Mouse (Mus musculus) MEL (cell line): ENCODE measurements around the gene Itga9. TPM values are rescaled to one million over a fixed set of nuclear protein-coding genes. Genes with fewer than 3 reads are reported as not detected.

ENCODE experiments used
- DNase-seq: peaks from one replicate; pipeline ENCODE4 v3.0.0; 2011; ENCODE audit warnings: low read depth, low spot score
- H3K27ac ChIP-seq: 2 replicates; pipeline ENCODE4 v1.5.1; 2012; ENCODE audit warnings: low read depth, mild to moderate bottlenecking, control low read depth, low read length, moderate library complexity; ENCODE audit not compliant: control insufficient read depth
- H3K27me3 ChIP-seq, 2 experiments: fragments of 150-350 bp in 1 of 2; sonication (generic) in 1 of 2; 2 replicates each; pipeline ENCODE4 v1.6.1; 2012; ENCODE audit warnings: low read length in 2 of 2, mild to moderate bottlenecking in 2 of 2, improper control_type of control experiment in 1 of 2, moderate library complexity in 1 of 2; ENCODE audit not compliant: insufficient read depth in 2 of 2, control insufficient read depth in 1 of 2
- H3K36me3 ChIP-seq, 2 experiments: 2 replicates each; pipeline ENCODE4 v1.6.1; 2012 to 2014; ENCODE audit warnings: low read length in 2 of 2, improper control_type of control experiment in 1 of 2, inconsistent platforms in 1 of 2, mild to moderate bottlenecking in 1 of 2; ENCODE audit not compliant: insufficient read depth in 2 of 2, control insufficient read depth in 1 of 2
- H3K4me1 ChIP-seq, 2 experiments: fragments of 150-350 bp in 1 of 2; sonication (generic) in 1 of 2; 2 replicates each; pipeline ENCODE4 v1.6.1; 2012; ENCODE audit warnings: low read length in 2 of 2, improper control_type of control experiment in 1 of 2, mild to moderate bottlenecking in 1 of 2; ENCODE audit not compliant: insufficient read depth in 2 of 2, control insufficient read depth in 1 of 2
- H3K4me3 ChIP-seq, 2 experiments: fragments of 150-350 bp in 1 of 2; sonication (generic) in 1 of 2; 2 replicates each; pipeline ENCODE4 v1.5.1; 2012; ENCODE audit warnings: low read depth in 2 of 2, low read length in 2 of 2, mild to moderate bottlenecking in 2 of 2, moderate library complexity in 2 of 2, control low read depth in 1 of 2, improper control_type of control experiment in 1 of 2; ENCODE audit not compliant: control insufficient read depth in 1 of 2, insufficient read depth in 1 of 2
- H3K79me2 ChIP-seq: 2 replicates; pipeline ENCODE4 v1.6.1; 2012; ENCODE audit warnings: mild to moderate bottlenecking, low read length, moderate library complexity; ENCODE audit not compliant: control insufficient read depth, poor library complexity, insufficient read depth
- H3K9ac ChIP-seq: 2 replicates; pipeline ENCODE4 v1.6.1; 2012; ENCODE audit warnings: low read depth, mild to moderate bottlenecking, control low read depth, low read length, moderate library complexity; ENCODE audit not compliant: control insufficient read depth, poor library complexity, severe bottlenecking
- H3K9me3 ChIP-seq: fragments of 150-350 bp; sonication (generic); replicated peaks from 2 replicates; pipeline ENCODE4 v1.6.1; 2012; ENCODE audit warnings: mild to moderate bottlenecking, low read length, improper control_type of control experiment, moderate library complexity; ENCODE audit not compliant: insufficient read depth
- BHLHE40 ChIP-seq: IDR thresholded peaks from 2 replicates; pipeline ENCODE4 v1.6.1; 2012; ENCODE audit warnings: low read depth, mild to moderate bottlenecking, inconsistent platforms, low read length, improper control_type of control experiment, borderline replicate concordance
- CHD2 ChIP-seq: IDR thresholded peaks from 2 replicates; pipeline ENCODE4 v1.6.1; 2011; ENCODE audit warnings: low read length, improper control_type of control experiment
- CTCF ChIP-seq, 3 experiments: IDR thresholded peaks in 2 of 3; conservative IDR thresholded peaks in 1 of 3; 2 replicates each; pipeline ENCODE4 v1.5.1; 2011 to 2012; ENCODE audit warnings: low read length in 3 of 3, low read depth in 2 of 3, mild to moderate bottlenecking in 2 of 3, improper control_type of control experiment in 1 of 3, inconsistent platforms in 1 of 3, mixed read lengths in 1 of 3, moderate library complexity in 1 of 3; ENCODE audit not compliant: control insufficient read depth in 1 of 3, insufficient read depth in 1 of 3, poor library complexity in 1 of 3, severe bottlenecking in 1 of 3
- E2F4 ChIP-seq: IDR thresholded peaks from 2 replicates; pipeline ENCODE4 v1.6.1; 2011; ENCODE audit warnings: low read depth, low read length, improper control_type of control experiment, borderline replicate concordance
- ELF1 ChIP-seq: IDR thresholded peaks from 2 replicates; pipeline ENCODE4 v1.6.1; 2014; ENCODE audit warnings: low read depth, mild to moderate bottlenecking, inconsistent platforms, low read length, improper control_type of control experiment, moderate library complexity
- GABPA ChIP-seq: IDR thresholded peaks from 2 replicates; pipeline ENCODE4 v1.6.1; 2012; ENCODE audit warnings: low read depth, mild to moderate bottlenecking, inconsistent platforms, low read length, improper control_type of control experiment, moderate library complexity
- GATA1 ChIP-seq: IDR thresholded peaks from 2 replicates; pipeline ENCODE4 v1.6.1; 2011; ENCODE audit warnings: low read depth, low read length, improper control_type of control experiment
- HCFC1 ChIP-seq: IDR thresholded peaks from 2 replicates; pipeline ENCODE4 v1.6.1; 2012; ENCODE audit warnings: low read depth, mild to moderate bottlenecking, inconsistent platforms, low read length, improper control_type of control experiment, moderate library complexity
- JUND ChIP-seq: IDR thresholded peaks from 2 replicates; pipeline ENCODE4 v1.6.1; 2011; ENCODE audit warnings: low read depth, mild to moderate bottlenecking, improper control_type of control experiment, low read length
- KAT2A ChIP-seq: conservative IDR thresholded peaks from 2 replicates; pipeline ENCODE4 v1.6.1; 2012; ENCODE audit warnings: low read depth, low read length, improper control_type of control experiment, inconsistent platforms
- MAX ChIP-seq: IDR thresholded peaks from 2 replicates; pipeline ENCODE4 v1.6.1; 2011; ENCODE audit warnings: low read length, improper control_type of control experiment
- MAZ ChIP-seq: IDR thresholded peaks from 2 replicates; pipeline ENCODE4 v1.6.1; 2012; ENCODE audit warnings: low read depth, mild to moderate bottlenecking, inconsistent platforms, low read length, improper control_type of control experiment
- MEF2A ChIP-seq: IDR thresholded peaks from 2 replicates; pipeline ENCODE4 v1.6.1; 2014; ENCODE audit warnings: low read depth, mild to moderate bottlenecking, inconsistent platforms, low read length, improper control_type of control experiment; ENCODE audit not compliant: poor library complexity, insufficient replicate concordance, severe bottlenecking; ENCODE audit errors: extremely low read depth
- MXI1 ChIP-seq: IDR thresholded peaks from 2 replicates; pipeline ENCODE4 v1.6.1; 2011; ENCODE audit warnings: mild to moderate bottlenecking, low read depth, low read length, improper control_type of control experiment
- NELFE ChIP-seq: IDR thresholded peaks from 2 replicates; pipeline ENCODE4 v1.6.1; 2011; ENCODE audit warnings: low read depth, low read length, improper control_type of control experiment
- NRF1 ChIP-seq: IDR thresholded peaks from 2 replicates; pipeline ENCODE4 v1.6.1; 2014; ENCODE audit warnings: low read depth, mild to moderate bottlenecking, inconsistent platforms, low read length, improper control_type of control experiment, moderate library complexity; ENCODE audit not compliant: poor library complexity, insufficient read depth, severe bottlenecking
- POLR2A ChIP-seq, 2 experiments: IDR thresholded peaks; 2 replicates each; pipeline ENCODE4 v1.6.1; 2011 to 2012; ENCODE audit warnings: low read length in 2 of 2, mild to moderate bottlenecking in 2 of 2, control low read depth in 1 of 2, improper control_type of control experiment in 1 of 2, low read depth in 1 of 2, moderate library complexity in 1 of 2; ENCODE audit not compliant: control insufficient read depth in 1 of 2, insufficient read depth in 1 of 2, poor library complexity in 1 of 2
- POLR2AphosphoS5 ChIP-seq: IDR thresholded peaks from 2 replicates; pipeline ENCODE4 v1.6.1; 2012; ENCODE audit warnings: low read depth, borderline replicate concordance, mild to moderate bottlenecking, inconsistent platforms, low read length, moderate library complexity, mixed read lengths
- RAD21 ChIP-seq: IDR thresholded peaks from 2 replicates; pipeline ENCODE4 v1.6.1; 2011; ENCODE audit warnings: mild to moderate bottlenecking, low read depth, low read length, improper control_type of control experiment
- SMC3 ChIP-seq: IDR thresholded peaks from 2 replicates; pipeline ENCODE4 v1.6.1; 2011; ENCODE audit warnings: low read depth, low read length, improper control_type of control experiment
- TAL1 ChIP-seq: IDR thresholded peaks from 2 replicates; pipeline ENCODE4 v1.6.1; 2012; ENCODE audit warnings: mild to moderate bottlenecking, inconsistent platforms, low read length, moderate library complexity, mixed read lengths
- TBP ChIP-seq: IDR thresholded peaks from 2 replicates; pipeline ENCODE4 v1.8.0; 2011; ENCODE audit warnings: low read depth, low read length, improper control_type of control experiment
- UBTF ChIP-seq: IDR thresholded peaks from 2 replicates; pipeline ENCODE4 v1.6.1; 2012; ENCODE audit warnings: low read depth, mild to moderate bottlenecking, inconsistent platforms, low read length, improper control_type of control experiment, moderate library complexity, borderline replicate concordance; ENCODE audit not compliant: insufficient read depth
- ZC3H11A ChIP-seq: IDR thresholded peaks from 2 replicates; pipeline ENCODE4 v1.6.1; 2012; ENCODE audit warnings: low read depth, mild to moderate bottlenecking, inconsistent platforms, low read length, improper control_type of control experiment
- polyA plus RNA-seq, 2 experiments: library from polyadenylated mRNA; stranded (reverse) in 1 of 2; unstranded in 1 of 2; fragments of >175 nt in 1 of 2; fragments of >200 nt in 1 of 2; gene quantifications; 2 replicates each; pipeline versions ENCODE4 v1.2.1 to v1.2.4; 2012; ENCODE audit warnings: low replicate concordance in 2 of 2, low read depth in 1 of 2; ENCODE audit not compliant: insufficient read length in 2 of 2, insufficient read depth in 1 of 2, missing spikeins in 1 of 2
- total RNA-seq: library from RNA; depleted of rRNA; stranded (reverse); fragments of 300-350 nt; gene quantifications from 2 replicates; pipeline ENCODE4 v1.2.3, GENCODE M21; 2012

Itga9 gene
- total and polyA plus RNA-seq, 3 experiments = 0.19 to 0.21 TPM; not detected in 1

DNA sequence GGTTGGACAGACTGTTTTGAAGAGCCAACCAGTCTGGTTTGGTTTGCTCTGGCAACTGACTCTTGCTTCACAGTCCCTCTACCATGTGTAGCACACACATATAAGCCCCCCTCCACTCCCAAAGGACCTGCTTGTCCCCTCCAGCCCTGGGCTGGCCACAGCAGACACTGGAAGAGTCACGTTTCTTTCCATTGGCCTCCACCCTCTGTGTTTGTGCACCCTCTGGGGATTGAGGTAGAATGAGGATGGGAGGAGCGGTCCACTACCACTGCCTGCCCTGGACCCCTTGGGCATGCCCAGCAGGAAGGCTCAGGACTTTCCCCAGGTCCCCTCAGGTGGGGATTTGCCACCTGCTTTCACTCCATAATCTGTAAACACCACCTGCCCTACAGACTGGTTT is 321.5 kb downstream of the Itga9 start:
- no peak overlapping the region for H3K4me3 ChIP-seq
- no peak overlapping the region for H3K9ac ChIP-seq
- no peaks in the 10 kb centered on the region for H3K9me3 ChIP-seq
- peaks cover 0 to 2% of the 10 kb centered on the region in 2 experiments; a peak in 2 of 4 replicates for H3K36me3 ChIP-seq
- DNase-seq = no peak
- TF ChIP-seq RAD21 = no peak
- no peak for TF ChIP-seq HCFC1
- TF ChIP-seq NRF1 = no peak
- no peak for TF ChIP-seq GABPA
- TF ChIP-seq TAL1 = no peak
- H3K27ac ChIP-seq = no peak overlapping the region
- H3K4me1 ChIP-seq = peaks cover 0 to 14% of the 10 kb centered on the region in 2 experiments; a peak in 3 of 4 replicates
- no peaks in the 10 kb centered on the region for H3K27me3 ChIP-seq
- H3K79me2 ChIP-seq = peaks cover 18% of the 10 kb centered on the region

DNA sequence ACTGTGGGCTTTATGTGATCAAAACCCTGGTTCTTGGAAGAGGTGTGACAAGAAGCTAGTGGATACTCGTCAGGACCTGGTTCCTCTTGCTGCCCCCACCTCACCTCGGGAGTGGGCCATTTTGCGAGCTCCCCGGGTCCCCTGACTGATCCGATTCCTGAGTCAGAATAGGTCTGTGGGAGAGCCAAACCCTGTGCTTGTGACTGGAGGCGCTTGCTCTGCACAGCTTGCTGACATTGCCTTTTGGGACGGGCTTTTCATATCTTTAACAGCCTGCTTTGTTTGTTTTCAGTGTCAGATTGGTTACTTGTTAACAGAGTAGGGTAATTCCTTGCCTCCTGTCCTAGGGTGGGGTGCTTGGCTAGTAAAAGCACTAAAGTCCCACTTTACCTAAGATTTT is 322.2 kb downstream of the Itga9 start:
- no peaks in the 10 kb centered on the region for H3K9me3 ChIP-seq
- H3K9ac ChIP-seq = no peak overlapping the region
- TF ChIP-seq CHD2 = no peak
- no peak for TF ChIP-seq SMC3
- TF ChIP-seq MAZ = no peak
- no peak for TF ChIP-seq MXI1
- no peak for TF ChIP-seq POLR2AphosphoS5
- no peak for TF ChIP-seq CTCF (IDR thresholded peaks at IDR 0.05 in 2 of 3, conservative IDR thresholded peaks at IDR 0.05 in 1 of 3; ENCODE audit: control insufficient read depth in 1 of 3, insufficient read depth in 1 of 3, low read depth in 2 of 3, low read length in 3 of 3, poor library complexity in 1 of 3, severe bottlenecking in 1 of 3)
- no peak for TF ChIP-seq NELFE
- TF ChIP-seq JUND = no peak
- no peak for TF ChIP-seq UBTF
- no peak for TF ChIP-seq KAT2A
- TF ChIP-seq, all 39 proteins: peak for 0
- Histone ChIP-seq H3K27me3 (no peaks in the 10 kb centered on the region), H3K79me2 (peaks cover 18% of the 10 kb centered on the region), H3K27ac (no peak overlapping the region), H3K36me3 (no peaks in the 10 kb centered on the region; a peak in 3 of 4 replicates), H3K4me1 (peaks cover 0 to 12% of the 10 kb centered on the region in 2 experiments; a peak in 3 of 4 replicates), H3K4me3 (no peak overlapping the region)
- DNase-seq = no peak

- Histone ChIP-seq H3K27ac (no peak overlapping the region), H3K9me3 (no peaks in the 10 kb centered on the region), H3K27me3 (no peaks in the 10 kb centered on the region), H3K79me2 (peaks cover 13% of the 10 kb centered on the region), H3K4me1 (peaks cover 0 to 7% of the 10 kb centered on the region in 2 experiments; a peak in 2 of 4 replicates), H3K9ac (no peak overlapping the region), H3K36me3 (no peaks in the 10 kb centered on the region; a peak in 3 of 4 replicates), H3K4me3 (no peak overlapping the region)
- no peak for DNase-seq
- TF ChIP-seq POLR2A (IDR thresholded peaks at IDR 0.05; ENCODE audit: control insufficient read depth in 1 of 2, insufficient read depth in 1 of 2, low read depth in 1 of 2, low read length in 2 of 2, poor library complexity in 1 of 2) (no peak), E2F4 (no peak), TBP (no peak), BHLHE40 (no peak), ZC3H11A (no peak), MEF2A (no peak), MAX (no peak), GABPA (no peak), ELF1 (no peak), JUND (no peak), GATA1 (no peak)
Observed at GRCm38 (mm10) chr9:118930611-118931010, 324.1 kb downstream of the Itga9 start.
